Mouse (Mus musculus): ENCODE data around the gene Snx8. TPM values are rescaled to one million over a fixed set of nuclear protein-coding genes. Genes with fewer than 3 reads are reported as not detected.
A peak's percentile ranks its signal among the peaks of the same experiment; 100 is the strongest.

Gene Snx8
- total and polyA plus RNA-seq, 2 experiments, result 11.2 to 12.5 TPM

- H3K9ac ChIP-seq (ENCODE audit: low read depth, low read length), result no peak overlapping the region
- no peaks in the 10 kb centered on the region for H3K27me3 ChIP-seq (ENCODE audit: control insufficient read depth, insufficient read depth, low read length)
- peaks cover 11% of the 10 kb centered on the region; the same call in 1 of the 2 replicates for H3K36me3 ChIP-seq (ENCODE audit: control insufficient read depth, insufficient read depth, low read length)
- no peak overlapping the region for H3K4me3 ChIP-seq (ENCODE audit: insufficient read depth, low read depth, low read length)
- no peak overlapping the region for H3K27ac ChIP-seq (replicated peaks; ENCODE audit: insufficient read depth, low read depth, low read length)
- TF ChIP-seq CTCF (IDR thresholded peaks at IDR 0.05; ENCODE audit: low read depth, low read length), result no peak
- TF ChIP-seq POLR2A (IDR thresholded peaks at IDR 0.05; ENCODE audit: extremely low read depth, insufficient read depth, low read length), result no peak
- peaks cover 15% of the 10 kb centered on the region for H3K79me2 ChIP-seq (ENCODE audit: control insufficient read depth, insufficient read depth, low read length)
- WGBS, result 89% methylated on average over 14 of the region's 14 CpGs
- 0 out of 2 replicates have a peak, but pooled peaks cover 5% of the 10 kb centered on the region for H3K4me1 ChIP-seq (ENCODE audit: control insufficient read depth, insufficient read depth, low read length)
- no peak for DNase-seq (ENCODE audit: extremely low read depth, low read depth, low spot score)
These were observed 29.0 kb downstream of the Snx8 start for GRCm38 (mm10) chr5:140359930-140360674.

- no peak overlapping the region for H3K9ac ChIP-seq (ENCODE audit: low read depth, low read length)
- H3K79me2 ChIP-seq (ENCODE audit: control insufficient read depth, insufficient read depth, low read length), result no peaks in the 10 kb centered on the region
- TF ChIP-seq POLR2A (IDR thresholded peaks at IDR 0.05; ENCODE audit: extremely low read depth, insufficient read depth, low read length) (no peak), CTCF (IDR thresholded peaks at IDR 0.05; ENCODE audit: low read depth, low read length) (no peak)
- H3K36me3 ChIP-seq (ENCODE audit: control insufficient read depth, insufficient read depth, low read length), result peaks cover 23% of the 10 kb centered on the region; the same call in 1 of the 2 replicates
- 88% methylated on average over 3 of the region's 3 CpGs for WGBS
- DNase-seq (ENCODE audit: extremely low read depth, low read depth, low spot score), result no peak
- H3K4me3 ChIP-seq (ENCODE audit: insufficient read depth, low read depth, low read length), result no peak overlapping the region
- H3K27me3 ChIP-seq (ENCODE audit: control insufficient read depth, insufficient read depth, low read length), result no peaks in the 10 kb centered on the region
- no peak overlapping the region for H3K27ac ChIP-seq (replicated peaks; ENCODE audit: insufficient read depth, low read depth, low read length)
- H3K4me1 ChIP-seq (ENCODE audit: control insufficient read depth, insufficient read depth, low read length), result no peaks in the 10 kb centered on the region
These were observed 31.6 kb downstream of the Snx8 start for GRCm38 (mm10) chr5:140357466-140357865.

GRCm38 (mm10) chr5:140355934-140356333 lies 33.1 kb downstream of the Snx8 start:
- no peak overlapping the region for H3K9ac ChIP-seq (ENCODE audit: low read depth, low read length)
- H3K27me3 ChIP-seq (ENCODE audit: control insufficient read depth, insufficient read depth, low read length), result no peaks in the 10 kb centered on the region
- H3K27ac ChIP-seq (replicated peaks; ENCODE audit: insufficient read depth, low read depth, low read length), result no peak overlapping the region
- no peak for DNase-seq (ENCODE audit: extremely low read depth, low read depth, low spot score)
- TF ChIP-seq CTCF (IDR thresholded peaks at IDR 0.05; ENCODE audit: low read depth, low read length) (peak; percentile 14; the same call in 1 of the 2 replicates), POLR2A (IDR thresholded peaks at IDR 0.05; ENCODE audit: extremely low read depth, insufficient read depth, low read length) (no peak)
- H3K79me2 ChIP-seq (ENCODE audit: control insufficient read depth, insufficient read depth, low read length), result no peaks in the 10 kb centered on the region
- H3K36me3 ChIP-seq (ENCODE audit: control insufficient read depth, insufficient read depth, low read length), result peaks cover 24% of the 10 kb centered on the region; the same call in 1 of the 2 replicates
- no peaks in the 10 kb centered on the region for H3K4me1 ChIP-seq (ENCODE audit: control insufficient read depth, insufficient read depth, low read length)
- WGBS, result 93% methylated on average over 11 of the region's 11 CpGs
- no peak overlapping the region for H3K4me3 ChIP-seq (ENCODE audit: insufficient read depth, low read depth, low read length)

GRCm38 (mm10) chr5:140352352-140352751 lies 36.7 kb downstream of the Snx8 start:
- H3K4me3 ChIP-seq (ENCODE audit: insufficient read depth, low read depth, low read length), result no peak overlapping the region
- no peaks in the 10 kb centered on the region for H3K79me2 ChIP-seq (ENCODE audit: control insufficient read depth, insufficient read depth, low read length)
- H3K36me3 ChIP-seq (ENCODE audit: control insufficient read depth, insufficient read depth, low read length), result peaks cover 22% of the 10 kb centered on the region; the same call in 1 of the 2 replicates
- TF ChIP-seq POLR2A (IDR thresholded peaks at IDR 0.05; ENCODE audit: extremely low read depth, insufficient read depth, low read length) (no peak), CTCF (IDR thresholded peaks at IDR 0.05; ENCODE audit: low read depth, low read length) (no peak)
- 84% methylated on average over 6 of the region's 6 CpGs for WGBS
- H3K4me1 ChIP-seq (ENCODE audit: control insufficient read depth, insufficient read depth, low read length), result no peaks in the 10 kb centered on the region
- DNase-seq (ENCODE audit: extremely low read depth, low read depth, low spot score), result no peak
- H3K9ac ChIP-seq (ENCODE audit: low read depth, low read length), result no peak overlapping the region
- no peaks in the 10 kb centered on the region for H3K27me3 ChIP-seq (ENCODE audit: control insufficient read depth, insufficient read depth, low read length)
- no peak overlapping the region for H3K27ac ChIP-seq (replicated peaks; ENCODE audit: insufficient read depth, low read depth, low read length)

- Histone ChIP-seq H3K27me3 (ENCODE audit: control insufficient read depth, insufficient read depth, low read length) (no peaks in the 10 kb centered on the region), H3K36me3 (ENCODE audit: control insufficient read depth, insufficient read depth, low read length) (peaks cover 22% of the 10 kb centered on the region; the same call in 1 of the 2 replicates), H3K4me1 (ENCODE audit: control insufficient read depth, insufficient read depth, low read length) (no peaks in the 10 kb centered on the region), H3K27ac (replicated peaks; ENCODE audit: insufficient read depth, low read depth, low read length) (no peak overlapping the region), H3K79me2 (ENCODE audit: control insufficient read depth, insufficient read depth, low read length) (no peaks in the 10 kb centered on the region), H3K9ac (ENCODE audit: low read depth, low read length) (no peak overlapping the region), H3K4me3 (ENCODE audit: insufficient read depth, low read depth, low read length) (no peak overlapping the region)
- 87% methylated on average over 8 of the region's 8 CpGs for WGBS
- DNase-seq (ENCODE audit: extremely low read depth, low read depth, low spot score), result no peak
- TF ChIP-seq POLR2A (IDR thresholded peaks at IDR 0.05; ENCODE audit: extremely low read depth, insufficient read depth, low read length) (no peak), CTCF (IDR thresholded peaks at IDR 0.05; ENCODE audit: low read depth, low read length) (no peak)
These were observed 38.1 kb downstream of the Snx8 start for GRCm38 (mm10) chr5:140350731-140351497.
